Mouse (Mus musculus): ENCODE results near the gene Gm266.

DNA sequence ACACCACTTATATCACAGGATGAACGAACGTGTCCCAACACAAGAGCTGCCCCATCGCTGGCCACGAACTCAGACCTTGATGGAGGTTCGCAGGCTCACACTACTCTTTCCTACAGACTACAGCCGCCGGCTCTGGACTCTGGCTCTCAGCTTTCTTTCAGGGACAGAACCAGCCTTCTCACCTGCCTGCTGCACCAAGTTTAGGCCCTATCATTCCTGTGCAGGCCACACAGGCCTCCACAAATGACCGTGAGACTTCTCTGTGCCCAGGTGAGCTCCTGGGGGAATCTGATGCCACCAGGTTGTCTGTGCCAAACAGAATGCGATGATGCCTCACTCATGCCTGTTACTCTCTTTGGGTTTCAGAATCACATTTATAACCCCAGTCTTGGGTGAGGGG lies 32.8 kb upstream of the Gm266 start:
- TF ChIP-seq CTCF (IDR thresholded peaks at IDR 0.05; ENCODE audit: control insufficient read depth, insufficient read depth, insufficient replicate concordance, low read depth, low read length) (no peak), POLR2A (IDR thresholded peaks at IDR 0.05; ENCODE audit: control insufficient read depth, low read depth, low read length) (no peak)

Data from testis, adult 2 months (tissue).